ENCODE assay signal across 26 mouse cellular contexts in genomic region chr14:95282016-95282415, GRCm38 (mm10).
A peak's percentile ranks its signal among the peaks of the same experiment; 100 is the strongest.
DNase-seq lines count a peak whose midpoint lies in the region; ATAC-seq and TF ChIP-seq lines count a peak whose summit lies in the region.
"Had no signal": no experiment of that assay in that cellular context is flagged by ENCODE, and none has a peak within 500 bp of the region (broad histone marks: within the 10 kb centered on the region; RNA-seq: fewer than 3 reads in every experiment).

No protein-coding gene starts in this region.

- no peaks in the 10 kb centered on the region for H3K9me3 ChIP-seq in forebrain, embryonic 11.5 days (ENCODE audit: control insufficient read depth, low read length)
- no peaks in the 10 kb centered on the region for H3K9me3 ChIP-seq in forebrain, embryonic 14.5 days (replicated peaks; ENCODE audit: control insufficient read depth, low read length)
- H3K9me3 ChIP-seq in hindbrain, embryonic 12.5 days (replicated peaks): no peaks in the 10 kb centered on the region
- H3K9me3 ChIP-seq in hindbrain, postnatal 0 days (ENCODE audit: low read length): no peaks in the 10 kb centered on the region
- H3K9me3 ChIP-seq: embryonic facial prominence, embryonic 10.5 days; embryonic facial prominence, embryonic 12.5 days; forebrain, embryonic 10.5 days; forebrain, embryonic 13.5 days had no signal

- H3K36me3 ChIP-seq in forebrain, embryonic 11.5 days (ENCODE audit: control insufficient read depth, insufficient read depth, low read length): no peaks in the 10 kb centered on the region
- no peaks in the 10 kb centered on the region for H3K36me3 ChIP-seq in forebrain, embryonic 14.5 days (ENCODE audit: control insufficient read depth, insufficient read depth, low read length)
- H3K36me3 ChIP-seq in hindbrain, embryonic 12.5 days: no peaks in the 10 kb centered on the region
- no peaks in the 10 kb centered on the region for H3K36me3 ChIP-seq in hindbrain, postnatal 0 days (ENCODE audit: insufficient read depth, low read length)
- H3K36me3 ChIP-seq: embryonic facial prominence, embryonic 10.5 days; embryonic facial prominence, embryonic 12.5 days; forebrain, embryonic 10.5 days; G1E had no signal

- 0 out of 2 replicates have a peak, but pooled peaks have one; percentile 30 for ATAC-seq in forebrain, embryonic 11.5 days (replicated peaks; ENCODE audit: low FRiP score)
- no peak for ATAC-seq in forebrain, embryonic 14.5 days
- ATAC-seq in hindbrain, embryonic 12.5 days (ENCODE audit: low FRiP score): 0 out of 2 replicates have a peak, but pooled peaks have one; percentile 40
- ATAC-seq in hindbrain, postnatal 0 days: no peak
- ATAC-seq: CD4-positive, CD25-positive, alpha-beta regulatory T cell, adult 4 months; forebrain, embryonic 13.5 days; forebrain, embryonic 16.5 days had no signal

- H3K27me3 ChIP-seq in forebrain, embryonic 11.5 days (ENCODE audit: control insufficient read depth, insufficient read depth, low read length): no peaks in the 10 kb centered on the region
- no peaks in the 10 kb centered on the region for H3K27me3 ChIP-seq in forebrain, embryonic 14.5 days (replicated peaks; ENCODE audit: control insufficient read depth, insufficient read depth, low read length)
- no peaks in the 10 kb centered on the region for H3K27me3 ChIP-seq in hindbrain, embryonic 12.5 days
- no peaks in the 10 kb centered on the region for H3K27me3 ChIP-seq in hindbrain, postnatal 0 days (ENCODE audit: insufficient read depth, low read length)
- H3K27me3 ChIP-seq: CH12.LX; embryonic facial prominence, embryonic 12.5 days; forebrain, embryonic 13.5 days had no signal

- TF ChIP-seq CTCF in hindbrain, postnatal 0 days (IDR thresholded peaks at IDR 0.05; ENCODE audit: low read depth): no peak

- no peak for DNase-seq in forebrain, embryonic 11.5 days (ENCODE audit: low spot score)
- no peak for DNase-seq in forebrain, embryonic 14.5 days (ENCODE audit: low spot score)
- no peak for DNase-seq in hindbrain, postnatal 0 days (ENCODE audit: low spot score)
- DNase-seq in Muller cell, postnatal 12 days (ENCODE audit: inconsistent ontology term): peak; percentile 40
- peak; percentile 54 for DNase-seq in retina, embryonic 14.5 days (ENCODE audit: low spot score)
- DNase-seq in lung, postnatal 10 days: no peak
- no peak for DNase-seq in gastrocnemius, postnatal 25 days
- DNase-seq: adrenal gland, adult 2 months; adrenal gland, postnatal 10 days; adrenal gland, postnatal 25 days; B cell, adult 2 months; cerebellum, adult 11-12 months; cerebellum, adult 2 months; cerebellum, adult 9-10 months; cerebellum, postnatal 10 days; cerebellum, postnatal 25 days had no signal

- H3K4me1 ChIP-seq in forebrain, embryonic 11.5 days (replicated peaks; ENCODE audit: control insufficient read depth, insufficient read depth, low read length): no peaks in the 10 kb centered on the region
- no peaks in the 10 kb centered on the region for H3K4me1 ChIP-seq in forebrain, embryonic 14.5 days (ENCODE audit: control insufficient read depth, insufficient read depth, low read length)
- H3K4me1 ChIP-seq in hindbrain, embryonic 12.5 days: no peaks in the 10 kb centered on the region
- H3K4me1 ChIP-seq in hindbrain, postnatal 0 days (ENCODE audit: insufficient read depth, low read length): no peaks in the 10 kb centered on the region
- H3K4me1 ChIP-seq: embryonic facial prominence, embryonic 10.5 days; embryonic facial prominence, embryonic 12.5 days; forebrain, embryonic 10.5 days; forebrain, embryonic 13.5 days had no signal

- no peak overlapping the region for H3K4me3 ChIP-seq in forebrain, embryonic 11.5 days (ENCODE audit: low read depth, low read length)
- H3K4me3 ChIP-seq in forebrain, embryonic 14.5 days (ENCODE audit: low read depth, low read length): no peak overlapping the region
- H3K4me3 ChIP-seq in hindbrain, embryonic 12.5 days: no peak overlapping the region
- H3K4me3 ChIP-seq in hindbrain, postnatal 0 days (ENCODE audit: low read length): no peak overlapping the region
- H3K4me3 ChIP-seq: embryonic facial prominence, embryonic 10.5 days; embryonic facial prominence, embryonic 12.5 days; erythroblast, embryonic 14.5 days; forebrain, embryonic 10.5 days; forebrain, embryonic 13.5 days had no signal

- H3K9ac ChIP-seq in forebrain, embryonic 11.5 days (ENCODE audit: low read length): no peak overlapping the region
- no peak overlapping the region for H3K9ac ChIP-seq in forebrain, embryonic 14.5 days (ENCODE audit: low read length)
- H3K9ac ChIP-seq in hindbrain, embryonic 12.5 days: no peak overlapping the region
- H3K9ac ChIP-seq in hindbrain, postnatal 0 days (replicated peaks; ENCODE audit: low read length): no peak overlapping the region
- H3K9ac ChIP-seq: embryonic facial prominence, embryonic 12.5 days; forebrain, embryonic 13.5 days had no signal

- no peak overlapping the region for H3K27ac ChIP-seq in forebrain, embryonic 11.5 days (ENCODE audit: low read depth, low read length)
- no peak overlapping the region for H3K27ac ChIP-seq in forebrain, embryonic 14.5 days (ENCODE audit: low read depth, low read length)
- no peak overlapping the region for H3K27ac ChIP-seq in hindbrain, embryonic 12.5 days
- no peak overlapping the region for H3K27ac ChIP-seq in hindbrain, postnatal 0 days
- H3K27ac ChIP-seq: embryonic facial prominence, embryonic 10.5 days; embryonic facial prominence, embryonic 12.5 days; forebrain, embryonic 10.5 days; forebrain, embryonic 13.5 days had no signal

- H3K4me2 ChIP-seq in forebrain, embryonic 11.5 days (ENCODE audit: low read depth, low read length, severe bottlenecking): no peak overlapping the region
- H3K4me2 ChIP-seq in forebrain, embryonic 14.5 days (ENCODE audit: low read length): no peak overlapping the region
- H3K4me2 ChIP-seq in hindbrain, embryonic 12.5 days (replicated peaks): no peak overlapping the region
- no peak overlapping the region for H3K4me2 ChIP-seq in hindbrain, postnatal 0 days (ENCODE audit: low read depth, low read length)
- H3K4me2 ChIP-seq: embryonic facial prominence, embryonic 12.5 days; forebrain, embryonic 13.5 days had no signal

- 67% methylated on average over 1 of the region's 1 CpGs for WGBS in forebrain, embryonic 11.5 days
- WGBS in forebrain, embryonic 14.5 days: 33% methylated on average over 1 of the region's 1 CpGs
- 68% methylated on average over 1 of the region's 1 CpGs for WGBS in hindbrain, embryonic 12.5 days
- 54% methylated on average over 1 of the region's 1 CpGs for WGBS in hindbrain, postnatal 0 days

Comparison
In these comparisons a context has a peak if more than half of its experiments do, and no peak if none do; other contexts are left out.
1. ATAC-seq: peak in forebrain, embryonic 11.5 days (single experiment) and hindbrain, embryonic 12.5 days (single experiment); none in forebrain, embryonic 14.5 days (single experiment) and hindbrain, postnatal 0 days (single experiment).
2. DNase-seq: peak in Muller cell, postnatal 12 days (single experiment) and retina, embryonic 14.5 days (single experiment); none in forebrain, embryonic 11.5 days (single experiment), forebrain, embryonic 14.5 days (single experiment), hindbrain, postnatal 0 days (single experiment), lung, postnatal 10 days (single experiment) and gastrocnemius, postnatal 25 days (single experiment).